Mouse (Mus musculus) heart, embryonic 12.5 days (tissue): ENCODE results near the gene Dus1l. TPM values are rescaled to one million over a fixed set of nuclear protein-coding genes. Genes with fewer than 3 reads are reported as not detected.

Experiments
- ATAC-seq: fragments of 200-750 bp; cut with Nextera tagmentation; 2 replicates; pipeline ENCODE4 v1.8.0; 2017; ENCODE audit warnings: moderate TSS enrichment, moderate library complexity; ENCODE audit not compliant: insufficient number of reproducible peaks, low FRiP score
- H3K27ac ChIP-seq: fragments of 300-500 bp; sonication (generic); 2 replicates; pipeline ENCODE4 v1.5.1; 2016; ENCODE audit warnings: mild to moderate bottlenecking, moderate library complexity; ENCODE audit not compliant: poor library complexity, severe bottlenecking
- H3K27me3 ChIP-seq: fragments of 300-500 bp; sonication (generic); replicated peaks from 2 replicates; pipeline ENCODE4 v1.6.1; 2016; ENCODE audit warnings: mild to moderate bottlenecking, moderate library complexity
- H3K36me3 ChIP-seq: fragments of 300-500 bp; sonication (generic); 2 replicates; pipeline ENCODE4 v1.6.1; 2016; ENCODE audit warnings: mild to moderate bottlenecking, moderate library complexity
- H3K4me1 ChIP-seq: fragments of 300-500 bp; sonication (generic); replicated peaks from 2 replicates; pipeline ENCODE4 v1.6.1; 2016; ENCODE audit warnings: mild to moderate bottlenecking
- H3K4me2 ChIP-seq: fragments of 300-500 bp; sonication (generic); 2 replicates; pipeline ENCODE4 v1.6.1; 2016; ENCODE audit warnings: mild to moderate bottlenecking, moderate library complexity
- H3K4me3 ChIP-seq: fragments of 300-500 bp; sonication (generic); 2 replicates; pipeline ENCODE4 v1.5.1; 2016; ENCODE audit warnings: mild to moderate bottlenecking
- H3K9ac ChIP-seq: fragments of 300-500 bp; sonication (generic); 2 replicates; pipeline ENCODE4 v1.6.1; 2016; ENCODE audit warnings: mild to moderate bottlenecking, moderate library complexity
- H3K9me3 ChIP-seq: fragments of 300-500 bp; sonication (generic); replicated peaks from 2 replicates; pipeline ENCODE4 v1.6.1; 2016; ENCODE audit warnings: mild to moderate bottlenecking, moderate library complexity
- WGBS: fragments of 180-500 bp; shearing (Covaris S2); methylation state at CpG from one replicate; pipeline ENCODE4 v1.1.7; 2016; 5-methylcytosine and 5-hydroxymethylcytosine counted together
- polyA plus RNA-seq: library from polyadenylated mRNA; unstranded; fragments of >200 nt; fragmentation: Nextera tagmentation; extraction: Ambion mirVana; gene quantifications from 2 replicates; pipeline ENCODE4 v1.2.1, GENCODE M21; 2016

Gene Dus1l
- polyA plus RNA-seq, 1 experiment from 2014 or later, result 48.3 TPM

GRCm38 (mm10) chr11:120747974-120748373, 48.2 kb downstream of the Dus1l start:
- Histone ChIP-seq H3K9ac (no peak overlapping the region), H3K9me3 (no peaks in the 10 kb centered on the region), H3K4me3 (no peak overlapping the region), H3K4me1 (no peaks in the 10 kb centered on the region), H3K36me3 (no peaks in the 10 kb centered on the region), H3K4me2 (no peak overlapping the region), H3K27me3 (peaks cover 23% of the 10 kb centered on the region), H3K27ac (no peak overlapping the region)
- no peak for ATAC-seq
- WGBS, result 75% methylated on average over 4 of the region's 4 CpGs

DNA sequence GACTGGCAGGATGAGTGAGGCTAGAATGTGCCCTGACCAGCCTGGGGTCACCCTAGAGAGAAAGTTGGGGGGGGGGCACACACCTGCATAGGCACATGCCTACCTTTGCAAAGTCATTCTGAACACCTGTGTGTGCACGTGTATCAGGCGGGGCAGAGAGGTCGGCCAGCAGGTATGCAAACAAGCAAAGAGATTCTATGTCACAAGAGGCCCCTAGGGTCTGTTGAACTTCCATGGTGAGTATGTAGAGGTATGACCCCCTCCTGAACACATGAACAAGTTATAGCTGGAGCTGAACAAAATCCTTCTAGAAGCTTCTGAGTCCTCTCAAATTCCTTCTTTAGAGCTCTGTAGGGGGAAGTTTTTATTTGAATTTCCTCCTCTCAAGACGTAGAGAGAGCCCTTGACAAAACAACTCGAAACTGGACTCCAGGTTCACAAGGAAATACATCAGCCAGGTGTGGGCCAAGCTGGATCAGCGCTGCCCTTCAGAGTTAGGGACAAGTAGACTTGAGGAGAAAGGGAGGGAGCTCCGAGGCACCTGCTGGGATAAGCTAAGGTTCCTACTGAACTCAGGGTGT, 52.0 kb downstream of the Dus1l start:
- Histone ChIP-seq H3K9ac (no peak overlapping the region), H3K27me3 (peaks cover 10% of the 10 kb centered on the region), H3K4me2 (no peak overlapping the region), H3K9me3 (no peaks in the 10 kb centered on the region), H3K4me1 (no peaks in the 10 kb centered on the region), H3K4me3 (no peak overlapping the region), H3K36me3 (no peaks in the 10 kb centered on the region), H3K27ac (no peak overlapping the region)
- no peak for ATAC-seq
- WGBS, result 69% methylated on average over 7 of the region's 7 CpGs

DNA sequence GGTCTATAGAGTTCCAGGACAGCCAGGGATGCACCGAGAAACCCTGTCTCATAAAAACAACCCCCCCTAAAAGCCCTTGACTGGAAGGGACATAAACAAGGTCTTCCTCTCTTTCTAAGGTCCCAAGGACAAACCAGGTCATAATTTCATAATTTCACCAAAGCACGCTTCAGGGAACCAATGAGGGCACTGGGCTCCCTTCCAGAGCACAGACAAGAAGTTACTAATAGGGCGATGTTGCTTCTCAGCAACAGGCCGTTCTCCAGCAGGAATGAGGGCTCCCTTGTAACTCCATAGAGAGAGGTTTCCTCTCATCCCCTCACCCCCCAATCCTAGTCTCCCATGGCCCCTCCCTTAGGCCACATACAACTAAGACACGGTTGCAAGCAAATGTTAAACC, 55.2 kb downstream of the Dus1l start:
- H3K9me3 ChIP-seq, result no peaks in the 10 kb centered on the region
- H3K4me3 ChIP-seq, result no peak overlapping the region
- H3K27me3 ChIP-seq, result peaks cover 10% of the 10 kb centered on the region
- H3K4me2 ChIP-seq, result no peak overlapping the region
- H3K36me3 ChIP-seq, result no peaks in the 10 kb centered on the region
- ATAC-seq, result no peak
- 88% methylated on average over 5 of the region's 5 CpGs for WGBS
- H3K27ac ChIP-seq, result no peak overlapping the region
- no peaks in the 10 kb centered on the region for H3K4me1 ChIP-seq
- H3K9ac ChIP-seq, result no peak overlapping the region

Other genes with a start within 250 kb of the Dus1l start
- gene Mcrip1, start 246.7 kb downstream of the Dus1l start, polyA plus RNA-seq, result 126 and 130 TPM in 2 replicates
- gene Ppp1r27, start 245.3 kb downstream of the Dus1l start, polyA plus RNA-seq, result not detected in 2 replicates
- 478 and 480 TPM in 2 replicates for gene P4hb, start 223.2 kb downstream of the Dus1l start, polyA plus RNA-seq
- 422 and 442 TPM in 2 replicates for gene Arhgdia, start 214.8 kb downstream of the Dus1l start, polyA plus RNA-seq
- gene Alyref, start 198.0 kb downstream of the Dus1l start, polyA plus RNA-seq, result 356 and 361 TPM in 2 replicates
- 174 and 175 TPM in 2 replicates for gene Anapc11, start 198.0 kb downstream of the Dus1l start, polyA plus RNA-seq
- gene Npb, start 187.9 kb downstream of the Dus1l start, polyA plus RNA-seq, result 13.6 and 20.3 TPM in 2 replicates
- gene Pcyt2, start 178.5 kb downstream of the Dus1l start, polyA plus RNA-seq, result 82.1 and 82.9 TPM in 2 replicates
- gene Sirt7, start 171.2 kb downstream of the Dus1l start, polyA plus RNA-seq, result 20.1 and 20.4 TPM in 2 replicates
- 27.9 and 31.5 TPM in 2 replicates for gene Mafg, start 162.8 kb downstream of the Dus1l start, polyA plus RNA-seq
- 23.1 and 23.9 TPM in 2 replicates for gene Pycr1, start 152.6 kb downstream of the Dus1l start, polyA plus RNA-seq
- gene Myadml2, start 148.2 kb downstream of the Dus1l start, polyA plus RNA-seq, result 9.8 and 10.9 TPM in 2 replicates
- gene Notum, start 135.2 kb downstream of the Dus1l start, polyA plus RNA-seq, result 4.7 and 5.2 TPM in 2 replicates
- 103 and 114 TPM in 2 replicates for gene Aspscr1, start 123.4 kb downstream of the Dus1l start, polyA plus RNA-seq
- 117 and 119 TPM in 2 replicates for gene Cenpx, start 82.7 kb downstream of the Dus1l start, polyA plus RNA-seq
- 35.2 and 37.0 TPM in 2 replicates for gene Lrrc45, start 82.5 kb downstream of the Dus1l start, polyA plus RNA-seq
- 7.6 and 8.4 TPM in 2 replicates for gene Rac3, start 74.9 kb downstream of the Dus1l start, polyA plus RNA-seq
- gene Dcxr, start 69.1 kb downstream of the Dus1l start, polyA plus RNA-seq, result 4.3 and 5.4 TPM in 2 replicates
- gene Cbr2, start 64.3 kb downstream of the Dus1l start, polyA plus RNA-seq, result 1.1 and 1.9 TPM in 2 replicates
- gene Hmga1b, start 33.6 kb downstream of the Dus1l start, polyA plus RNA-seq, result 3.5 and 5.3 TPM in 2 replicates
- gene Rfng, start 12.2 kb downstream of the Dus1l start, polyA plus RNA-seq, result 23.2 and 24.9 TPM in 2 replicates
- gene Gps1, start 12.1 kb downstream of the Dus1l start, polyA plus RNA-seq, result 139 and 140 TPM in 2 replicates
- gene Fasn, start 28.1 kb upstream of the Dus1l start, polyA plus RNA-seq, result 45.1 and 47.5 TPM in 2 replicates
- 4.7 and 4.9 TPM in 2 replicates for gene Ccdc57, start 136.5 kb upstream of the Dus1l start, polyA plus RNA-seq
- gene Slc16a3, start 152.1 kb upstream of the Dus1l start, polyA plus RNA-seq, result 289 and 290 TPM in 2 replicates
- gene Csnk1d, start 194.9 kb upstream of the Dus1l start, polyA plus RNA-seq, result 94.7 and 95.4 TPM in 2 replicates
- not detected in 2 replicates for gene Cd7, start 243.0 kb upstream of the Dus1l start, polyA plus RNA-seq